Mouse (Mus musculus) retina, postnatal 1 day (tissue): Measurements from ENCODE around the gene Peli1.

Experiments used
- DNase-seq: peaks from one replicate; pipeline ENCODE4 v3.0.0-alpha.2; 2012

The Peli1 gene

DNA sequence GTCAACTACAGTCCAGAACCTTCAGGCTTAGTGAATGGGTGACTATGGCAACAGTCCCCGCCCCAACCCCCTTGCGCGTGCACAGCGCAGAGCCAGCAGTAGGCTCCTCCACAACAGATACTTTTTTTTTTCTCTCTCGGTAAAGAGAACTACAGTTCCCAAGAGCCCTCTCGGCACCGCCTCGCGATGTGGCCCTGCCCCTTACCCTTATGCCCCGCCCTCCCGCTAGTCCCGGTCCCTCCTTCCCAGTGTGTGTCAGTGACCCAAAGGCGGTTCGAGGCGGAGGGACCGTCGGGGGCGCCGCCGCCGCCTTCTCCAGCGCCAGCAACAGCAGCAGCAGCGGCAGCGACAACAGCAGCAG is at the start of gene Peli1:
TSS of gene Peli1 (plus strand) at position 225 of the 361 bp plus-strand sequence.
- DNase-seq: peak; percentile 98

GRCm38 (mm10) chr11:21042590-21042989 is 48.5 kb upstream of the Peli1 start:
- no peak for DNase-seq

DNA sequence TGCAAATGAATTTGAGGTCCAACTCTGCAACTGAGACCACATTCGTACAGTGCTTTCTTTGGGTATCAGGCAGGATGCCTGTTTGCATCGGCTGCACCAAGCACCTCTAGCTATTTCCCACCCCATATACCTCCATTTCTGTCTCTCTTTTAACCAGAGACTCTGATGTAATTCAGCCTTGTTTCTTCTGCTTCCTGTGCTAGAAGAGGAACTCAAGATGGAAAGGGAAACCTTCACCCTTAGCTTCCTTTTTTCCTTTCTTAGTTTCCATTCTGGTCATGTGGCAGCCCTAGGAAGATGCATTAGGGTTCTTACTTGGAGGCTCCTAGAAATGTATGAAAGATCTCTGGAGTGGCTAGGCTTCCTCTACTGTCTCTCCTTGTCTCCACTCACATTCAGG is 44.9 kb upstream of the Peli1 start:
- DNase-seq: no peak

GRCm38 (mm10) chr11:21047921-21048320 is 43.2 kb upstream of the Peli1 start:
- no peak for DNase-seq

GRCm38 (mm10) chr11:21051716-21052115 is 39.4 kb upstream of the Peli1 start:
- DNase-seq: no peak

- DNase-seq: no peak
Measured at GRCm38 (mm10) chr11:21054587-21054986, 36.5 kb upstream of the Peli1 start.

DNA sequence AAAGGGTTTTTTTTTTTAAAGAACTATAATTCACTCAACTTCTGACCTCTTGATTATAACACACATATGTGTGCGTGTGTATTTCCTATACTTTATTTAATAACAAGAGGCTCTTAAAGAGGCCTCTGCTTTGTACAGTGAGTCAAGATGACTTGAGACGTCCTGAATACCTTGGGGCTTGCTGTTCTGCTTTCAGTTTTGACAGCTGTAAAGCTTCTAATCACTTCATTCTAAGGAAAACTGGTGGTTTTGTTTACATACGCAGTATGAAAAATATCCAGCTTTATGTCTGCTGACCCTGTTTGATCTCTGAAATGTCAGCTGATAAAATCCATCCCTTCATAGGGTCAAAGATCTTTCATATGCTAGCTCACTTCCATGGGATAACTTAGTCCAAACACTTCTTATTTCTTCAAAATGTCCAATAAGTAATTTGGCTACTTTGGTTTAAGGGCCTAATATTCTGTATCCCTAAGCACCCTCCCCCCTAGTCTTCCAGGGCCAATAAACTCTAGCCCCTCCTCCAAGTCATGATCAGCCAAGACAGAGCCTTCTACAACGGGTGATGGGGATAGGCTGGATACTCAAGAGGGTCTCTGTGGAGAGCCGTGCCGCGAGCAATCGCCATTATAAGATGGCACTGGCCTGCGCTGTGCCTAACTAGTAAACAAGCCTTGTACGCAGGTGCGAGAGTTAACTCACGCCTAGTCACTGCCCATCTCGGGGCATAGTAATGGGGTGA is 34.8 kb upstream of the Peli1 start:
- no peak for DNase-seq

DNA sequence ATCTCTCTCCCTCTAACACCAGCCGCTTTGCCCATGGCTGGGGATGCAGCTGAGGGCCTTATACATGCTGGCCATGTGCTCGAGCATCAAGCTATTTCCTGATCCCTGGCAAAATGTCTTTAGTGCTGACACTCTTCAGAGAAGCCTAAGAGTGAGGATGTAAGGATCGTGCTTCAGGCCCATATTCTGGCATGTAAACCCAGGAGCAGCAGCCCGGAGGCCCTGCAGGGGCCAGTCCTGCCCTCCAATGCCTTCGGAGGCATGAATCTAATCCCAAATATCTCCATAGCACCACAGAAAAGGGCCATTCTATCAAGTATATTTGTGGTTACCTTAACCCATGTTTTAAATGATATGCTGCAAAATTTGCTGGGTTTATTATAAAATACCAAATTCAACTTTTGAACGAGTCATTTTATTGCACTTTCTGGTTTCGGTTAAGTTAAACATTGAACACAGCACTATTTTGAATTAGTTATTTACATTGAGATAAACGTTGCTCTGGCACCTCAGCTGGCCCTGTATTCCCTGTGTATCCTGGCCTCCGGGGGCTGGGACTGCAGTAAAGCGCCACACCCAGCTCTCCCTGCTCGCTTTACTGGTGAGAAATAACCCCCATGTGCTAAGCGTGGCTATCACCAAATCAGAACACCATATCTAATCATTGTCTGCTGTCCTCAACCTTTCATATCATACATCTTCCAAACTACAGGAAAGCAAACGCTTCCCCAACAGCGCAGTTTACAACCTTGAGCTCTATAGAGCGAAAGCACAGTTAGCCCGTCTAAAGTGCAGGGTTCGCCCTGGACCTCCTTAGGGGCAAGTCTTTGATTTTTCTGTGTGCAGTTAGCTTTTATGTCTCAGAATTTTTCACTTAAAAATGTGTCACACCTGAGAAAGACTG is 33.3 kb upstream of the Peli1 start:
- DNase-seq: no peak

- no peak for DNase-seq
Measured at GRCm38 (mm10) chr11:21058415-21058781, 32.7 kb upstream of the Peli1 start.

GRCm38 (mm10) chr11:21060386-21061074 is 30.6 kb upstream of the Peli1 start:
- peak; percentile 64 for DNase-seq

- DNase-seq: no peak
Measured at GRCm38 (mm10) chr11:21061075-21061403, 30.1 kb upstream of the Peli1 start.

- DNase-seq: no peak
Measured at GRCm38 (mm10) chr11:21061431-21061830, 29.7 kb upstream of the Peli1 start.

DNA sequence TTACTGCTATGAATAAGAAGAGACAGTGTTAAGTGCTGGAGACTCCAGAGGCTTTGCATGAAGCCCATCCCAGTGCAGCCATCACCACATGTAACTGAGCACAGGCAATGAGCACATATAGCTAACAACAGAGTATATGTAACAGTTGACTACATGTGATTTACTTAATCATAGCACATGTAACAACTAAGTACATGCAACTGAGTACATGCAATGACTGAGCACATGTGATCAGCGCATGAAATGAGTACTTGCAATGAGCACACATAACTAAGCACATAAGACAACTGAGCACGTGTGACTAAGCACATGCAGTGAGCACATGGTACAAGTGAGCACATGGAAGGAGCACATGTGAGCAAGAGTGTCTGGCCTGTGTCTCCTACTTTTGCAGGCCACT is 29.0 kb upstream of the Peli1 start:
- DNase-seq: no peak

- DNase-seq: no peak
Measured at GRCm38 (mm10) chr11:21063271-21063670, 27.8 kb upstream of the Peli1 start.

DNA sequence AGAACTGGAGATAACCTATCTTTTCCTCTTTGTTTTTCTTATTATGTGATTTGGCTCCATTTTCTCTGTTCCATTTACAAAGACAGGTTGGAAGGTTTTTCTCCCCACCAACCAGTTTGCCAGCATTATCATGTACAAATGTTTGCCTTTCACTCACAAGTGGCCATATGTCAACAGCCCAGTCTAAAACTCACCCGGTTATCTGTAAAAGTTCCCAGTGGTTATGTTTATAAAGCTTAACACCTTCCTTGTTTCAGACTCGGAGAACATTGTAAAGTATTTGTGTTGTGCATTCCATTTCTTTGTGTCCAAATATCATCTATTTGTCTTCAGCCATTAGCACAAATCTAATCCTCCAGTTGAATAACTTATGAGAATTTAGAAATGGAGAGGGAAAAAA is 11.7 kb upstream of the Peli1 start:
- DNase-seq: no peak

DNA sequence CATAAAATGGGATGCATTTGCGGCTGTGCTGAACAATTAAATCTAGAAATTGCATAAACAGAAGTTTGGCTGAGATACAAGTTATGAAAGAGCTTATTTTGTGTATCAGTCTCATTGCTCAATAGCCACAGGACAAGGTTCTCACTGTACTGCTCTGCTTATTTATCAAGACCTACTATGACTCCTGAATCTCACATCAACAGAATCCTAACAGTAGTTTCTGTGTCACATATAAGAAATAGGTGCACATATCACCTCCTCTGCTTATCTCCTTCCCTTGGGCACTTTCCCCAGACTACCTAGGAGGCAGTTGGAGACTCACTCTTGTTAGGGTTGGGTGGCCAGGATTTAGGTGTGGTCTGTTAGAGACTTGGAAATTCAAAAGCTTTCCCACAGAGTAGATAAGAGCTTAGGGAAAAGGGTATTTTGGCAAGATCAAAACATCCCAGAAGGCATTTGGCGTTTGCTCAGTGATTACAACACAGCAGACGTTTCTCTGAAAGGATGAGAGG is 11.2 kb upstream of the Peli1 start:
- DNase-seq: no peak

DNA sequence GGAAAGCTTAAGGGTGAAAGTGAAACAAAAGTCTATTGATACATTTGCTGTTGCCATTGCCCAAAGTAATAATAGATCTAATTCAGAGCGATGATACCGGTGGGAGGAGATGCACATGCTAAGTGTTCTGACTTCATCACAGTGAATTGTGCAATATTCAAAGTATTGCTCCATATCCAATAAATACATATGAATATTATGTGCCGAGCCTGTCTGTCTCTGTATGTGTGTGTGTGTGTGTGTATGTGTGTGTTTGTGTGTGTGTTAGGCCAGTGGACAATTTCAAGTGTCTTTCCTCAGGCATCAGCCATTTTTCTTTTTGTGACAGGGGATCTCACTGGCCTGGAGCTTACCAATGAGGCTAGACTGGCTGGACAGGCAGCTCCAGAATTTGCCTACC is 9.9 kb upstream of the Peli1 start:
- DNase-seq: no peak

DNA sequence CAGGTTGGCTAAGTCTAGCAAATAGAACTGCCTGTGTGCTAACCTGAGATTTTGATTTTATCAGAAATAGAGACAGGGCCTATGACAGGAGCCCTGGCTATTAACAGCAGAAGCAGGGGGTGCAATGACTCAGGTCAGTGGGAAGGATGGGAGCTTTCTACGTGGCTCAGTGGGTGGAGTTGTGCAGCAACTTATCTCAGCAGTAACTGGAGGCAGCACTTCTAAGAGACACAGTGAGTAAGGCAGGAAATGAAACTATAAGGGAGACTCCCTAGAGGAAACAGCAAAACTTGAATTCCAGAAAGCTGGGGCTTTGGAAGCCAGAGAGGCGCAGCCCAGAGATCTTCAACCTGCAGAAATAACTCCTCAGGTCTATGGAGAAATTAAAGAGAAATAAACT is 8.4 kb upstream of the Peli1 start:
- DNase-seq: no peak

DNA sequence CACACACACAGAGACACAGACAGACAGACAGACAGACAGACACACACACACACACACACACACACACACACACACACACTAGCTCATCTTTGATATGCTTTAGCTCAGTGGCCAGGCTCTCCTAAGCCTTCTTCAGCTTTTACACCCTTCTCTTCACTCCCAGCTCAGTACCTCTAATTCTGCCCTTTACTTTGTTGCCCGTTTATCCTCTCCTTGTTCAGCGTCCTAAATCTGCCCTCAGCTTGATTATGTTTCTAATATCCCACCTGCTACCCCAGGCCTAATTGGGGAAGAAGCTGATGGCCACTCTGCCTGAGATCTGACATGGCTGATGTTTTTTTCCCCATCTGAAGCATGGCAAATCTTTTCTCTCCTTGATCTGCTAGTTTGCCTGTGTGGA is 2.7 kb upstream of the Peli1 start:
- DNase-seq: no peak

GRCm38 (mm10) chr11:21089571-21089970 is 1.5 kb upstream of the Peli1 start:
- DNase-seq: no peak

DNA sequence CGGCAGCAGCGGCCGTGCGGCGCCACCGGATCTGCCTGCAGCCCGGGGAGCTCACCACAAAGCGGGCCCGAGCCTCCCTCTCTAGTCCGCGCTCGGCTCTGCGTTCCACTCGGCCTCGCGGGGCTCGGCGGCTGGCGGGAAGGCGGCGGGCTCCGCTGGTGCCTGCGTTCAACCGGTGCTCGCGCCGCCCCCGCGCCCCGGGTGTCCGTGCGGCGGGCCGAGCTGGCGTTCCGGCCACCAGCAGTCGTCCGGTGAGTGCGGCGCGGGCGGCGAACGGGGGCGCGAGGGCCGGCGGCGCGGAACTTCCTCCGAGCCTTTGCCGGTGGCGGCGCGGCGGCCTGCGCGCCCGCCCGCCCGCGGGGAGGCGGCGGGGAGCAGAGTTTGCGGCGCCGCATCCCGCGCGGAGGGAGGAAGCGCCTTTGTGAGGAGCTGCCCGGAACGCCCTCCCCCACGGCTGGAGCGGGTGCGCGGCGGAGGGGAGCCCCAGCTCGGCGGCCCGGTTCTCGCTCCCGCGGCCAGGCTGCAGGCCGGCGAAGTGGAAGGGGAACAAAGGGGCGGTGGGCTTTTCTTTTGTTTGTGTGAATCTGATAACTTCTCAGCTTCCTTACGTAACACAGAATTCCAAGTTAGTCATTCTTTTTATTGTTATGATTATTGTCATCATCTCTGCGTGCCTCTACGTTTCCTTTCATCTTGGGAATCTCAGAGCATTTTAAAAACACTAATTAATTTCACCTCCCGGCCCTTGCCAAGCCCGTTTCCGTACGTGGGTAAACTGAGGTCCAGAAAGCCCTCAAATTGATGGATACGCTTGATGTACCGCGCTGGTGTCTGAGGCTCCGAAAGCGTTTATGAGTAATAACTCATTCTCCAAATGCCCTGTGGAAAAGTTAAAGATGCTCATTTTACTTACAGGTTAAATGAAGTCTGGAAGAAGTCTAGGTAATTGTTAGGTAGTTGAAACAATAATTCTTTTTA is 626 bp downstream of the Peli1 start:
- DNase-seq: peak; percentile 76

GRCm38 (mm10) chr11:21092621-21093020 is 1.5 kb downstream of the Peli1 start:
- DNase-seq: no peak
